Mouse (Mus musculus): ENCODE data around the gene P4hb. TPM values are rescaled to one million over a fixed set of nuclear protein-coding genes. Genes with fewer than 3 reads are reported as not detected.
"Not testable (repeated sequence)": the region's sequence is repeated elsewhere in the genome, so short reads cannot be mapped to it uniquely, and the experiment has no call there.

Gene P4hb
- polyA plus RNA-seq, 1 experiment from 2014 or later: 640 TPM

GRCm38 (mm10) chr11:120582982-120583293 lies 9.9 kb upstream of the P4hb start:
- H3K9ac ChIP-seq (ENCODE audit: low read length); ATAC-seq (ENCODE audit: insufficient number of reproducible peaks, low FRiP score, low TSS enrichment, low read depth); H3K27me3 ChIP-seq (ENCODE audit: control insufficient read depth, insufficient read depth, low read length); DNase-seq (ENCODE audit: low spot score); H3K4me3 ChIP-seq (ENCODE audit: low read depth, low read length); H3K27ac ChIP-seq (replicated peaks; ENCODE audit: low read depth, low read length); H3K9me3 ChIP-seq (ENCODE audit: control insufficient read depth, low read length); H3K4me2 ChIP-seq (ENCODE audit: low read depth, severe bottlenecking): not testable (repeated sequence)
- Histone ChIP-seq H3K4me1 (ENCODE audit: control insufficient read depth, insufficient read depth, low read length) (peaks cover 12% of the 10 kb centered on the region), H3K36me3 (ENCODE audit: control insufficient read depth, insufficient read depth, low read length) (peaks cover 27% of the 10 kb centered on the region)
- 86% methylated on average over 2 of the region's 2 CpGs for WGBS

GRCm38 (mm10) chr11:120582268-120582981 lies 9.4 kb upstream of the P4hb start:
- peak overlapping the region; percentile 78 for H3K27ac ChIP-seq (replicated peaks; ENCODE audit: low read depth, low read length)
- peak overlapping the region; percentile 85 for H3K4me3 ChIP-seq (ENCODE audit: low read depth, low read length)
- peak overlapping the region; percentile 96 for H3K4me2 ChIP-seq (ENCODE audit: low read depth, severe bottlenecking)
- peak overlapping the region; percentile 96 for H3K9ac ChIP-seq (ENCODE audit: low read length)
- WGBS: 81% methylated on average over 8 of the region's 8 CpGs
- peaks cover 2% of the 10 kb centered on the region; the same call in 1 of the 2 replicates for H3K9me3 ChIP-seq (ENCODE audit: control insufficient read depth, low read length)
- peaks cover 12% of the 10 kb centered on the region for H3K4me1 ChIP-seq (ENCODE audit: control insufficient read depth, insufficient read depth, low read length)
- no peak for DNase-seq (ENCODE audit: low spot score)
- H3K36me3 ChIP-seq (ENCODE audit: control insufficient read depth, insufficient read depth, low read length): peaks cover 31% of the 10 kb centered on the region
- no peaks in the 10 kb centered on the region for H3K27me3 ChIP-seq (ENCODE audit: control insufficient read depth, insufficient read depth, low read length)
- no peak for ATAC-seq (ENCODE audit: insufficient number of reproducible peaks, low FRiP score, low TSS enrichment, low read depth)

- H3K4me2 ChIP-seq (ENCODE audit: low read depth, severe bottlenecking): peak within 1 kb of the TSS; percentile 96
- H3K27ac ChIP-seq (replicated peaks; ENCODE audit: low read depth, low read length): peak within 1 kb of the TSS; percentile 78
- H3K4me3 ChIP-seq (ENCODE audit: low read depth, low read length): peak within 1 kb of the TSS; percentile 85
- H3K36me3 ChIP-seq (ENCODE audit: control insufficient read depth, insufficient read depth, low read length): peaks cover 32% of the 10 kb centered on the region
- peaks cover 2% of the 10 kb centered on the region; the same call in 1 of the 2 replicates for H3K9me3 ChIP-seq (ENCODE audit: control insufficient read depth, low read length)
- H3K9ac ChIP-seq (ENCODE audit: low read length): peak within 1 kb of the TSS; percentile 96
- no peaks in the 10 kb centered on the region for H3K27me3 ChIP-seq (ENCODE audit: control insufficient read depth, insufficient read depth, low read length)
- 5% methylated on average over 73 of the region's 75 CpGs for WGBS
- peak; percentile 90 for DNase-seq (ENCODE audit: low spot score)
- no peak; the same call in 1 of the 2 replicates for ATAC-seq (ENCODE audit: insufficient number of reproducible peaks, low FRiP score, low TSS enrichment, low read depth)
- peaks cover 12% of the 10 kb centered on the region for H3K4me1 ChIP-seq (ENCODE audit: control insufficient read depth, insufficient read depth, low read length)
These were observed 8.6 kb upstream of the P4hb start, which contains the start of gene Arhgdia for GRCm38 (mm10) chr11:120581490-120582267. TSS of gene Arhgdia (minus strand) at chr11:120581624.

- ATAC-seq (ENCODE audit: insufficient number of reproducible peaks, low FRiP score, low TSS enrichment, low read depth): no peak; the same call in 1 of the 2 replicates
These were observed 7.8 kb upstream of the P4hb start for GRCm38 (mm10) chr11:120580871-120581331.

GRCm38 (mm10) chr11:120580190-120580589 lies 7.1 kb upstream of the P4hb start:
- Histone ChIP-seq H3K9me3 (ENCODE audit: control insufficient read depth, low read length) (peaks cover 2% of the 10 kb centered on the region; the same call in 1 of the 2 replicates), H3K27ac (replicated peaks; ENCODE audit: low read depth, low read length) (no peak overlapping the region), H3K27me3 (ENCODE audit: control insufficient read depth, insufficient read depth, low read length) (no peaks in the 10 kb centered on the region), H3K4me1 (ENCODE audit: control insufficient read depth, insufficient read depth, low read length) (peaks cover 12% of the 10 kb centered on the region), H3K4me2 (ENCODE audit: low read depth, severe bottlenecking) (peak overlapping the region; percentile 96), H3K36me3 (ENCODE audit: control insufficient read depth, insufficient read depth, low read length) (peaks cover 30% of the 10 kb centered on the region), H3K4me3 (ENCODE audit: low read depth, low read length) (peak overlapping the region; percentile 85), H3K9ac (ENCODE audit: low read length) (peak overlapping the region; percentile 96)
- DNase-seq (ENCODE audit: low spot score) (no peak), ATAC-seq (ENCODE audit: insufficient number of reproducible peaks, low FRiP score, low TSS enrichment, low read depth) (no peak)
- 67% methylated on average over 7 of the region's 7 CpGs for WGBS

More at GRCm38 (mm10) chr11:120580871-120581331, 7.8 kb upstream of the P4hb start:
- Histone ChIP-seq H3K36me3 (ENCODE audit: control insufficient read depth, insufficient read depth, low read length) (peaks cover 30% of the 10 kb centered on the region), H3K4me1 (ENCODE audit: control insufficient read depth, insufficient read depth, low read length) (peaks cover 12% of the 10 kb centered on the region), H3K9me3 (ENCODE audit: control insufficient read depth, low read length) (peaks cover 2% of the 10 kb centered on the region; the same call in 1 of the 2 replicates), H3K27ac (replicated peaks; ENCODE audit: low read depth, low read length) (peak overlapping the region; percentile 78), H3K4me3 (ENCODE audit: low read depth, low read length) (peak overlapping the region; percentile 85), H3K27me3 (ENCODE audit: control insufficient read depth, insufficient read depth, low read length) (no peaks in the 10 kb centered on the region), H3K9ac (ENCODE audit: low read length) (peak overlapping the region; percentile 96), H3K4me2 (ENCODE audit: low read depth, severe bottlenecking) (peak overlapping the region; percentile 96)
- WGBS: under 1% methylated on average over 43 of the region's 44 CpGs
- peak; percentile 50 for DNase-seq (ENCODE audit: low spot score)

GRCm38 (mm10) chr11:120579316-120580107 lies 6.5 kb upstream of the P4hb start:
- ATAC-seq (ENCODE audit: insufficient number of reproducible peaks, low FRiP score, low TSS enrichment, low read depth) (no peak; the same call in 1 of the 2 replicates), DNase-seq (ENCODE audit: low spot score) (peak; percentile 94)
- Histone ChIP-seq H3K9me3 (ENCODE audit: control insufficient read depth, low read length) (peaks cover 2% of the 10 kb centered on the region; the same call in 1 of the 2 replicates), H3K36me3 (ENCODE audit: control insufficient read depth, insufficient read depth, low read length) (peaks cover 30% of the 10 kb centered on the region), H3K4me2 (ENCODE audit: low read depth, severe bottlenecking) (peak overlapping the region; percentile 96), H3K9ac (ENCODE audit: low read length) (peak overlapping the region; percentile 96; the same call in 1 of the 2 replicates), H3K27me3 (ENCODE audit: control insufficient read depth, insufficient read depth, low read length) (no peaks in the 10 kb centered on the region), H3K4me1 (ENCODE audit: control insufficient read depth, insufficient read depth, low read length) (peaks cover 12% of the 10 kb centered on the region), H3K4me3 (ENCODE audit: low read depth, low read length) (peak overlapping the region; percentile 85), H3K27ac (replicated peaks; ENCODE audit: low read depth, low read length) (no peak overlapping the region)
- WGBS: 64% methylated on average over 15 of the region's 15 CpGs

- no peak for DNase-seq (ENCODE audit: low spot score)
- Histone ChIP-seq H3K4me2 (ENCODE audit: low read depth, severe bottlenecking) (0 out of 2 replicates have a peak overlapping the region, but pooled peaks have one; percentile 96), H3K27me3 (ENCODE audit: control insufficient read depth, insufficient read depth, low read length) (no peaks in the 10 kb centered on the region), H3K4me3 (ENCODE audit: low read depth, low read length) (0 out of 2 replicates have a peak overlapping the region, but pooled peaks have one; percentile 85), H3K9ac (ENCODE audit: low read length) (no peak overlapping the region), H3K36me3 (ENCODE audit: control insufficient read depth, insufficient read depth, low read length) (peaks cover 27% of the 10 kb centered on the region), H3K9me3 (ENCODE audit: control insufficient read depth, low read length) (no peaks in the 10 kb centered on the region; the same call in 1 of the 2 replicates), H3K27ac (replicated peaks; ENCODE audit: low read depth, low read length) (no peak overlapping the region), H3K4me1 (ENCODE audit: control insufficient read depth, insufficient read depth, low read length) (peaks cover 12% of the 10 kb centered on the region)
- 71% methylated on average over 11 of the region's 11 CpGs for WGBS
- no peak for ATAC-seq (ENCODE audit: insufficient number of reproducible peaks, low FRiP score, low TSS enrichment, low read depth)
These were observed 5.7 kb upstream of the P4hb start for GRCm38 (mm10) chr11:120578694-120579243.

Measured in limb, embryonic 11.5 days (tissue).